Mouse (Mus musculus) testis, postnatal 10 days (tissue): ENCODE results near the gene Lim2.

ENCODE experiments used
- DNase-seq: peaks from one replicate; pipeline ENCODE4 v3.0.0; 2021; ENCODE audit warnings: low spot score

Lim2 gene

DNA sequence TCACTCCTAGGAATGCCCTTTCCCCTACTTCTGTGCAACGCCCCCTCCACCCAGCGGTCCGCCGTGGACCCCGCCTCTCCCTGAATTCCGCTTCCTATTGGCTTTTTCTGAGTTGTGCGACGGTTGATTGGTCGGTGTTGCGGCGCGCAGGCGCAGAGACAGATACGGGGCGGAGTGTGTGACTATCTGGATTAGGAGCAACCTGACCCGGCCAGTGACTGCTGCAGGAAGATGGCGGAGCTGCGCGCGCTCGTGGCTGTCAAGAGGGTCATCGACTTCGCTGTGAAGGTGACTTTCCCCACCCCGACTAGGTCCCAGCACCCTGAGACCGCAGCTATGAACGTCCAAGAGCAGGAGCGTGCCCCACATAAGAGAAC, 16.4 kb downstream of the Lim2 start, which contains the start of the genes Etfb and Gm45233:
Gene Etfb (plus strand): TSS at position 167 of the 377 bp plus-strand sequence.
Gene Gm45233 (plus strand): TSS at position 212 of the 377 bp plus-strand sequence.
- DNase-seq = peak; percentile 93

DNA sequence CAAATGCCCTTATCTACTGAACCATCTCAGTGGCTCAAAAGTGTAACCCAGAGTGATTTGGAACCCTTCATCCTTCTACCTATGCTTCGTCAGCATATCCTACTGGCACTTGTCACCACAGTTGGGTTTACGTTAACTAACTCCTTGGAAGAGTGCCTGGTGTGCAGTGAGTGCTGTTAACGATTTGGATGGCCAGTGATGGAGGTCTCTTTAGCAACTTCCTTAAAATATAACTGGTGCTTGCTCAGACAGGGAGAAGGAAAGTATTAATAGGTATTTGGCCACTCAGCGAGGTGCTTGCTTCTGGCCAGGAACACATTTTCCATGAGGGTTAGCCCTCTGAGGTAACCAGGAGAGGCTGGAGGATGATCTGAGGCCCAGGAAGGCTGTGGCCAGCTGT, 20.3 kb downstream of the Lim2 start:
- no peak for DNase-seq

DNA sequence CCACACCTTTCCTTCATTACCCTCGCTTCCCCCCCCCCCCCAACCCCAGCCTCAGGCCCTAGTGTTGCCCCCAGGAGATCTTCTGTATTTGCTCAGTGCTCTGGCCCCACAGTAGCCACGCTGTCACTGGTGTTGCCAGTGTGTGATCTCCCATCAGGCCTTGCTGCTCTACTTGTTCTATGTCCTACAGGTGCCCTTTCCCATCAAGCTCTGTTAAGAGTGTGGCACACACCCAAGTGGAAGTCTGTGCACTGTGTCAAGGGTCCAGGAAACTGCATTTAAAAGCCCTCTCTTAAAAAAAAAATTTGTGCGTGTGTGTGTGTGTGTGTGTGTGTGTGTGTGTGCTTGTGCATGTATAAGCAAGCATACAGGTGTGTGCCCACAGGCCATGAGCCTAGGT, 20.8 kb downstream of the Lim2 start:
- no peak for DNase-seq

DNA sequence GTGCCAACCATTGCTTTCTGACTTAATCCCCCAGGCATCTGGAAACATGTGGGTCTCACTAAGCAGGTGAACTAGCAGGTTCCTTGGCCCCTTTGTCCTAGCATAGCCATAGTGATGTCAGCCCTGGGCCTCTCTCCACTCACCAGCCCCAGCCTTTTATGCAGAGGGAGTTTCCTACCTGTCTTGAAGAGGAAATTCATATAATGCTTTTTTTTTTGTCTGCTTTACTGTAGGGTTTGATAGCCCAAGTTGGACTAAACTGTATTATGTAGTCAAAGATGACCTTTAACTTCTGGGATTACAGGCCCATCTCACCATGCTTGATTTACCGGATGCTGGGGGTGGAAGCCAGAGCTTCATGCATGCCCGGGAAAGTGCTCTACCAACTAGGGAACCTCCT, 22.3 kb downstream of the Lim2 start:
- DNase-seq = no peak

DNA sequence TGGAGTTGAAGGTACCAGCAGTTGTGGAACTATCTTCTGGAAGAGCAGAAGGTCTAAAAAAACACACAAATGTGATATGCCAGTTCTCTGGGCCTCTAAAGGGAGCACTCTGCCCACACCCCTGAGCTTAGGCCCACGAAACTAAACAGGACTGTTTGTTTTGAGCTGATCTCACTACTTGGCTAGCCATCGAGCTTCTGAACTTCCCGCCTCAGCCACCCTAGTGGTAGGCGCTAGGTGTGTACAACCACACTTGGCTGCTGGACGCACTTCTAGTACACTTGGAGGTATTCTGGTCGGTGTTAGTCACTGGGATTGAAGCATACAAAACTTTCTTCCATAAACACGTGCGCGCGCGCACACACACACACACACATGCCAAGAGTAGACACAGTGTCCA, 24.3 kb downstream of the Lim2 start:
- DNase-seq = no peak

DNA sequence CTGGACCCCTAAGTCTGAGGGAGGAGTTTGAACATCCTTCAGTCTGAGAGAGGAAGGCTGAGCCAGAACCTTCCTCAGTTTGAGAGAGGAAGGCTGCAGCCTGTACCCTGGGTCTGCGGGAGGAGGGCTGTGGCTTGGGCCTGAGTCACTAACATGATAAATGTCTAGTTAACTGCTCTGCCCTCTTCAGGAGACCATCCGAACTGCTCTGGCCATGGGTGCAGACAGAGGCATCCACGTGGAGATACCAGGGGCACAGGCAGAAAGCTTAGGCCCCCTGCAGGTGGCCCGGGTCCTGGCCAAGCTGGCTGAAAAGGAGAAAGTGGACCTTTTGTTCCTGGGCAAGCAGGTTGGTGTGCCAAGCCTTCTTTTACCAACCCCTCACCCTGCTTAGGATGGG, 25.1 kb downstream of the Lim2 start:
- DNase-seq = no peak

DNA sequence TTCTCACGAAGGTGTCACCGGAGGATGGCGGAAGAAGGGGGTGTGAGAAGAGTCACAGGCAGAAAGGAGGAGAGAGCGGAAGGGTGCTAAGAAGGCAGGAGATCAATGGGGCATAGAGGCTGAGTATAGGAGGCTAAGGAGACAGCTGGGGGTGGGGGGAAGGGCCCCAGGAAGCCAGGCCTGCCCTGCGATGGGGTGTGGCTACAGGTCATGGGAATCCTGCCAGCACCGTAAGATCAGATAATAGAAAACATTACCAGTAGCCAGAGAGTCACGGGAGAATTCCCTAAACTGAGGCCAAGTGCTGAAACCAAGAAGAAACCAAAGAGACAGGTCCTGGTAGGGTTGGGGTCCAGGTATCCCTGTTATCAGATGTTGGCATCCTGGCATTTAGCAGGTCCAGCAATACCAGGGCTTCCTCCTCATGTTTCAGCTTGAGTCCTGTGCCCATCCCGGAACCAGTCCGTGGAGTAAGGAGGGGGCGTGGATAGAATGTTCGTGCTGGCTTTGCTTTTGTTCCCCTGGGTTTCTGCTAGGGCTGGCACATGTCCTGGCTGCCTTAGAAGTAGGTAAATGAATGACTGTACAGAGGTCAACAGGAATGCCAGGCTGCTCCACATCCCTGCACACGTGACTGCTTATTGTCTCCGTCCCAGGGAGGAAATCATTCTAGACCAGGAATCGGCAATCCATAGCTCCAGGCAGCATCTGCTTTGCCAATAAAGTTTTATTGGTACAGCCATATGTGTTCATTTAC, 26.3 kb downstream of the Lim2 start:
- no peak for DNase-seq

DNA sequence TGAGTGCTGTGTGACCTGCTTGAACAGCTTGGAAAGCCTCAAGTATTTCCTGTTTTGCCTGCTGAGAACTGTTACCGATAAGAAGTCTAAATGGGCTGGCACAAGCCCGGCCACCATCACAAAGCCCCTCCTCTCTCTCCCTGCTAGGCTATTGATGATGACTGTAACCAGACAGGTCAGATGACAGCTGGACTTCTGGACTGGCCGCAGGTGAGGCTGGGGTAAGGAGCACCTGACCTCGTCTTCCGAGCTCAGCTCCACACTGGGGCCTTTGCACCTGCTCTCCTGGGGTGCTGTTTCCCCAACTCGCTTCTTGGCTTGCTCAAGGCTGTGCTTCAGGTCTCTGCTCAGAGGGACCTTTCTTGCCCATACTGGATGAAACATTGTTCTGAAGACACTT, 26.9 kb downstream of the Lim2 start:
- no peak for DNase-seq

DNA sequence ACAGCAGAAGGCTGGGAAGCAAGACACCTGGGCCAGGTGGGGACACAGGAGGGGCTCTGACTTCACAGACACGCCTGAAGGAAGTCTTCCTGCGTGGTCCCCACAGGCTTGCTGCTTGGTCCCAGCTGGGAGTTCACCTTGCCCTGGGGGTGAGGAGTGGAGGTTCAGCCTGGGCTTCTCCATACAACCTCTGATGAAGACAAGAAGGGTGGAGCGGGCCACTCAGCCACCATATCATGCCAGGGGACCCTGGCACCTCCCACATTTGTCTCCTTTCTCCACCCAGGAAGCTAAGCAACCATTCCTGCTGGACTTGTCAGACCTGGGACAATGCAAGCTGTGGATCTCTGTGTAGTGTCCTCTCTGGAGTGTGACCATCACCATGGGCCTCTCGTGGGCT, 35.4 kb downstream of the Lim2 start, which contains the start of gene Vsig10l:
Gene Vsig10l (plus strand): TSS at position 301 of the 400 bp plus-strand sequence.
- DNase-seq = no peak

DNA sequence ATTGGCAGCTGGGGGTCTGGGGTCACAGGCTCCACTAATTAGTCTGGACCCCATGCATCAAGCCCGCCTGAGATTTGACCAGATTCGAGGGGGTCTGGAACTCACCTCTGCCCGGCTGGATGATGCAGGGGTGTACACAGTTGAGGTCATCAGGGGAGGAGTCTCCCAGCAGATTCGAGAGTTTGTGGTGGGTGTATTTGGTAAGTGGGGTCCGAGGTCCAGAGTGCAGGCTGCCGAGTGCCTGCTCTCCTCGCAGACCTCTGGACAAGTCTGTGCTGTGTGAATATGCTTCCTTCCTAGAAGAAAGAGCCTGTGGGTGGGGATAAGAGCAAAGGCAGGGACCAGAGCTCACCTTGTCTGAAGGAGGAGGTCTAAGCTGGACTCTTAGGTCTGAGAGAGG, 36.5 kb downstream of the Lim2 start:
- DNase-seq = no peak

DNA sequence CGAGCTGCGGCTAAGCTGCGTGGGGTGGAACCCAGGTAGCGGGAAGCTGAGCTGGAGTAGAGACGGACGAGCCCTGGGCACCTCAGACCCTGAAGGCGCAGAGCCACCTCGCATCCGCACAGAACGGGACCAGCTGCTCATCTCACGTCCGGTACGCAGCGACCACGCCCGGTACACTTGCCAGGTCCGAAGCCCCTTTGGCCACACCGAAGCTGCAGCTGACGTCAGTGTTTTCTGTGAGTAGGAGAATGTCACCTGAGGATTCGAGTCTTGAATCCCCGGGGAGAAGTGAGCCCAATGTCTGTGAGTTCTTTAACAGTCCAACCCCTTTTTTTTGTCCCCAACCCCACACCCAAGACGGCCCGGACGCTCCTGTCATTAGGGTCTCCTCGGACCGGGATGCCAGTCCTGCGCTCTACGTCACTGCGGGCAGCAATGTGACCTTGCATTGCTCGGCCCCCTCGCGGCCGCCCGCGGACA, 37.4 kb downstream of the Lim2 start:
- DNase-seq = no peak

DNA sequence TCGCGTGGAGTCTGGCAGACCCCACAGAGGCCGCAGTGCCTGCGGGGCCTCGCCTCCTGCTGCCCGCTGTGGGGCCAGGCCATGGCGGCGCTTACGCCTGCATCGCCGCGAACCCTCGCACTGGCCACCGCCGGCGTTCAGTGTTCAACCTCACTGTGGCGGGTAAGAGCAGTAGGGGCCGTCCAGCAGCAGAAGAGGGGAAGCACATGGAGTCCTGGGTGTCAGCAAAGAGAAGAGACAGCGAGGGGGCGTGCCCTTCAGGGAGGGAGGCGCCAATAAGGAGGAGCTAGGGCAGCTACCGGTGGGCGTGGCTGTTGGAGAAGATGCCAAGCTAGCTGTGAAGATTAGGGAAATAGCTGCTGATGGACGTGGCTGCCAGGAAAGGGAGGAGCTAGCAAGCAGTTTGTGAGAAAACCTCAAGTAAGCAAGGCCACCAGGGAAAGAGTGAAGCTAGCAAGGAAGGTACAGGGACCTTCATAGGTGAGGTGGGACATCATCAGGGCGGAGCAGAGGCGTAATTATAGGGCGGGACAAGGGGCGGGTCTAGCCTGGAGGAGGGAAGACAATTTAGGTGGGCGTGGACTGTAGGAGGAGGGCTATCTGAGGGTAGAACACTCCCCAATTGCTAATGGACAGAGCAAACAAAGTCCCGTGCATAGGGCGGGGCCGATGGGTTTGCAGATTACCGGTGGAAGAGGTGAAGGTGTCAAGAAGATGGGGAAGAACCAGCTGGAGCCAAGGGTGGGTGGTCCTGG, 38.1 kb downstream of the Lim2 start:
- DNase-seq = peak; percentile 94

DNA sequence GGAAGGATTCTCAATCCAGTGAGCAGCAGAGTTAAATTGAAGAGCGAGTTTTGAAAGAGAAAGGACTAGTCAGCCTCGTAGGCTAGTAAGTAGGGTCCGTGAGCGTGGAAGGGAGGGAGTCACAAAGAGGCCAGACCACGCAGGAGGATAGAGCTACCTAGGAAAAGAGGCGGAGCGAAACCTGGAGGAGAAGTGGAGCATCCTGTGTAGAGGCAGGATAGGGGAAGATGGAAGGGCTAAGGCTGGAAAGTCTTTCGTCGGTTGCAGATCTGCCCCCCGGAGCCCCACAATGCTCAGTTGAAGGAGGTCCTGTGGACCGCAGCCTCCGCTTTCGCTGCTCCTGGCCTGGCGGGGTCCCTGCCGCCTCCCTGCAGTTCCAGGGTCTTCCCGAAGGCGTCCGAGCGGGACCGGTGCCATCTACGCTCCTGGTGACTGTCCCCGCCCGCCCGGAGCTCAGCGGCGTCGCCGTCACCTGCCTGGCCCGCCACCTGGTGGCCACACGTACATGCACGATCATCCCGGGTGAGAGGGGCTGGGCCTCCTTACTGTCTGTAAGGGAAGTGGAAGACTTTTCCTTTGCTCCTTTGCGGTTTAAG, 38.7 kb downstream of the Lim2 start:
- DNase-seq = peak; percentile 94

DNA sequence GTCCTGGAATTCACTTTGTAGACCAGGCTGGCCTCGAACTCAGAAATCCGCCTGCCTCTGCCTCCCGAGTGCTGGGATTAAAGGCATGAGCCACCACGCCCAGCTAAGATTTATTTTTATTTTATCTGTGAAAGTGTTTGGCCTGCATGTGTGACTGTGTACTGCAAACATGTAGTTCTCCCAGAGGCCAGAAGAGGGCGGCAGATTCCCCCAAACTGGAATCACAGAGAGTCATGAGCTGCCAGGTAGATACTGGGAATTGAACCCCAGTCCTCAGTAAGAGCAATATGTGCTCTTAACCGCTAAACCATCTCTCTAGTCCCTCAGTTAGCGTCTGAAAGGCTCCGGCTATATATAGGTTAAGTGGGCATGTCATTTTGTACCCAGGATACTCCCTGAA, 42.9 kb downstream of the Lim2 start:
- no peak for DNase-seq

DNA sequence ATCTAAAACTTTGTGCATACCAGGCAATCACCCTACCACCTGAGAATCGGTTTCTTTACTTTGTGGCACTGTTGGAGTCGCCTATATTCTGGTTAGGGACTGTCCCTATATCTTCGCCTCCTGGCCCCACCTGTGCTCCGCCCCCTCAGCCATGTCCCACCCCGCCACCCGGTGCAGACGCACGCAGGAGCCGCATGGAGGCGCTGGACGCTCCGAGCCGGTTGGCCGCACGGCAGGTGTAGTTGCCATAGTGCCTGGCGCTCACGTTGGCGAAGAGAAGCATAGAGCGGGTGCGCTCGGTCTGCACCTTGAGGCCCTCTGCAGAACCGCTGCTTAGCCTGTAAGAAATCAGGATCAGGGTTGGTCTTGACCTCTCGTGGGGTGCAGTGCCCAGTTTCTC, 48.2 kb downstream of the Lim2 start:
- no peak for DNase-seq

DNA sequence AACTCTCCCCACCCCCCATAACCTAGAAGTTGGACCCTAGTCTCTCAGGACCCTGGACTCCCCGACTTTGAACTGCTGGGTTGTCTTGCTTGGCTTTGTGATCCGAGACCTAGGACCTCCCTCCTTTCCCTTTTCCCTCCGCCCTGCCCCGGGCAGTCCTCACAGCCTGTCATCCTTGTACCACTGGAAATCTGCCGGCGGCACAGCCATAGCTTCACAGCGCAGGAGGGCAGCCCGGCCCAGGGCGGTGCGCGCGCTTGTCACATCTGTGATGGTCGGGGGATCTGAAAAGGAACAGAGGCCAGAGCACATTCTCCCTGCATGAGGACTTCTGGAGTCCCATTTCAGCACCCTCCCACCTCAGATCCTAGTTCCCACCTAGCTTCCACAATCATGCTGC, 48.9 kb downstream of the Lim2 start:
- no peak for DNase-seq

DNA sequence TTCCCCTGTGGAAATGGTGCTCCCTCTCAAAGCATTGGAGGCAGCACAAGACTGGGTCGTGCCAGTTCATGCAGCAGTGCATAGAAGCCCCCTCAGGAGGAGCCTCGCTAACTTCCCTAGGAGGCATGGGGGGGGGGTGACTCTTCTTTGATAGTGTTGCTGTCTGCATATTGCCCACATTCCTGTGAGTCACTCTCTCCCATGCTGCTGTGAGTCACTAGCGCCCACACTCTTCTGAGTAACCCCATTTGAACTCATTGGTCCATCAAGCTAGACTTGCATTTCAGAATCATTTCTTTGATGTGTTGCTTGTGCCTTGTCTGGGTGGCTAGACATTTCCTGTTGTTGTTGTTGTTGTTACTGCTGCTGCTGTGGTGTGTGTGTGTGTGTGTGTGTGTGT, 53.7 kb downstream of the Lim2 start:
- DNase-seq = no peak

DNA sequence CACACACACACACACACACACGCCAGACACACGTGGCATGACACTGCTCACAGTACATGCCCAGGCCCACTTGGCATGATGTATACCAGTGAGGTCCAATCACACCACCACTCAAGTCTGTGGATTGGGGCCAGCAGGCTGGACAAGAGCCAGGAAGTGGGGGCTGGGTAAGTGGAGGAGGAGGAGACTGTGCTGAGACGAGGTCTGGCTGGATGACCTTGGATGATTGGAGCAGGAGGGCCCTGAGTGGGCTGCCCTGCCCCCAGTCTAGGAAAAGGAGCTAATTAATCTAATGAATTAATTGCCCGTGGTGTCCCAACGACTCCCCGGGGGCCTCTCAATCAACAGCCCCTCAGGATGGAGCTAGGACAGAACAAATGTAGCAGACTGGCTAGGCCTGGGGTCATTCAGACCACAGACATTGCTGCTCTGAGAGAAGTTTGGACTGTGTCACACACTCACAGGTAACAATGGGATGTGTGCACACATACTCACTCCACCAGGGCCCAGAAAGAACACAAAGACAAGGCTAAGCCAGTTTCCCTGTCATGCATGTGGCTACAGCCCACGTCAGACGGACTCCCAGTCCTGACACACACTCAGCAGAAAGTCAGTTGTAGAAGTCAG, 54.7 kb downstream of the Lim2 start:
- peak; percentile 50 for DNase-seq

DNA sequence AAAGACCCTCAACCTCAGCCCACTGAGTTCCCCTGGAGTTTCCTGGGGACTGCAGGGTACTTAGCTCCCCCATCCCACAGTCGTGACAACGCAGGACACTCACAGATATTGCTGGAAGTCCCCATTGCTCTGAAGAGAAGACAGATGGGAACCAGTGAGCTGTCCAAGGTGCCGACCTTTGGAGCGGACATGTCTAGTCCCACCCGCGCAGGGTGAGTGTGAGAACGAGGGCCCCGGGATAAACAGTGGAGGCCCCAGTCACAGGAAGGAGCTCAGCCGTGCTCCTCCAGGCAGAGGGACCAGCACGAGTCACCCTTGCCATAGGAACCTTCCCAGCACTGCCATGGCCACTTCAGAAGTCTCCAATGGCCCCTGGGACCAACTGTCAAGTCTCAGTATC, 55.8 kb downstream of the Lim2 start:
- DNase-seq = peak; percentile 57
